Mouse (Mus musculus) layer of hippocampus, postnatal 36 days (tissue): ENCODE results near the gene Hnmt. TPM values are rescaled to one million over a fixed set of nuclear protein-coding genes. Genes with fewer than 3 reads are reported as not detected.
A peak's percentile ranks its signal among the peaks of the same experiment; 100 is the strongest.
"Not testable (repeated sequence)": the region's sequence is repeated elsewhere in the genome, so short reads cannot be mapped to it uniquely, and the experiment has no call there.

Experiments used
- DNase-seq, 2 experiments: peaks; one replicate each; pipeline ENCODE4 v3.0.0; 2022
- total RNA-seq, 2 experiments: library from RNA; stranded (reverse); gene quantifications; 2 replicates each; pipeline ENCODE4 v1.2.3; 2021

Gene Hnmt
- 10 to 100 TPM; 26.3 to 28.3 TPM for total RNA-seq

DNA sequence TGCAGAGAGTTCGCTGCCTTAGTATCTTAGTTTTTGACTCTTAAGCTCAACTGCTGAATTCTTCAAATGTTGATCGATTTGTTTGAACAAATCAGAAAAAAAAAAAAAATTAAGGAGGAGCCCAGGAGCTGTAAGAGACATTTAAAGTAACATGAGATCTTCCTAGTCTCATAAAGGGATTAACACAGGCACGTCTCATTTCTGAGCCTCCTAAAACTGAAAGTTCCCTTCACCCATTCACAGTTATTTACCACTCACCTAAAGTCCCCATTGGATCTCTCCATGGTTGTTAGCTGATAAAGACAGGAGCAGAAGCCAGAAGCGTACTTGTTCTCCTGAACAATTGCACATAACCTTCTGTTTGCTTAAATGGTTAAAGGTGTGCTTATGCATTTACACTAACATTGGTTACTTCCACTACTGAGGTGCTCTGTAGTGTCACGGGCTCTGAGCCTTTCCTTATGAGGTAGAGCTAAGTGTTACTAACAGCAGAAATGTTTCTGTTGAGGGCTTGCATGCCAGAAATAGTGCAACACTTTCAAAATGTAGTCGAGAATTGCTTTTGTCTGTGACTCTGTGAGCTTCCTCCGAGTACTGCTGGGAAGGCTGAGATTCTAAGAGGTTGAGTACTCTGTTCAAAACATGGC lies at the start of gene Hnmt:
Gene Hnmt, minus strand, starts transcription at position 51 of the 647 bp plus-strand sequence.
- no peak for DNase-seq

DNA sequence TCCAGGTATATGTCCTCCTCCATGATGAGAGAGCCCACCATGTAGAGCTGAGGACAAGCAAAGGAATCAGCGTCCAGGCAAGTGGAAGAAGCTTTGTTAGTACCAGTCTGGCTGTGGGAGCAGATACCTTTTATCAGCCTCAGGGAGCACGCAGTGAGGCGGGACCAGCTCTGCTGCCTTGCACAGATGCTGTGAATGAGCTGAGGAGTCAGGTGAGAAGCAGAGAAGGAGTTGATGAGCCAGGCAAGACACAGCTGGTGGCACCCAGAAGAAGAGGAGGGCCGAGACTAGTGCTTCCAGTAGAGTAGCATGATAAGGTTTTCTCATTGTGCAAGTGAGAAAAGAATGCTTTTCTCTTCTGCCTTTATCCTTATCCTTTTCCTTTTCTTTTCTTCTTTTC lies 47.3 kb upstream of the Hnmt start, which contains the start of gene Tbpl2:
Gene Tbpl2, minus strand, starts transcription at position 101 of the 400 bp plus-strand sequence.
- no peak for DNase-seq

GRCm38 (mm10) chr2:24090921-24091320 lies 41.7 kb upstream of the Hnmt start:
- DNase-seq: no peak

DNA sequence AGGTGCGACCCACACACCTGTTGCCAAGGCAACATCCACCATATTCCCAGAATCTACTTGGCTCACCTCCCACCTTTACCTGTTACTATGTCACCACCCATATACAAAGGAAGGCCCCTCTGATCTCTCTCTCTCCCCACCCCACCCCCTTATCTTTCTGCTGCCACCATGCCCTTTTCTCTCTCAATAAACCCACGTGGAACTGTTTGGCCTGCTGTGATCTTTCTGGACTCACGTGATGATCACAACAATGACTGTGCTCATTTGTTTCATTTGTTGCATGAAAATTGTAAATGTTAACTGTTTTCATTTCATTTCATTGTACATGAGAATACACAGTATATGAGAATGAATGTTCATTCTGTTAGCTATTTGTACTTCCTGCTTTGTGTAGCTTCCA lies 1.3 kb upstream of the Hnmt start:
- no peak for DNase-seq

- peak; percentile 52 to 64 for DNase-seq
Measured at GRCm38 (mm10) chr2:24048480-24049097, 605 bp downstream of the Hnmt start.

DNA sequence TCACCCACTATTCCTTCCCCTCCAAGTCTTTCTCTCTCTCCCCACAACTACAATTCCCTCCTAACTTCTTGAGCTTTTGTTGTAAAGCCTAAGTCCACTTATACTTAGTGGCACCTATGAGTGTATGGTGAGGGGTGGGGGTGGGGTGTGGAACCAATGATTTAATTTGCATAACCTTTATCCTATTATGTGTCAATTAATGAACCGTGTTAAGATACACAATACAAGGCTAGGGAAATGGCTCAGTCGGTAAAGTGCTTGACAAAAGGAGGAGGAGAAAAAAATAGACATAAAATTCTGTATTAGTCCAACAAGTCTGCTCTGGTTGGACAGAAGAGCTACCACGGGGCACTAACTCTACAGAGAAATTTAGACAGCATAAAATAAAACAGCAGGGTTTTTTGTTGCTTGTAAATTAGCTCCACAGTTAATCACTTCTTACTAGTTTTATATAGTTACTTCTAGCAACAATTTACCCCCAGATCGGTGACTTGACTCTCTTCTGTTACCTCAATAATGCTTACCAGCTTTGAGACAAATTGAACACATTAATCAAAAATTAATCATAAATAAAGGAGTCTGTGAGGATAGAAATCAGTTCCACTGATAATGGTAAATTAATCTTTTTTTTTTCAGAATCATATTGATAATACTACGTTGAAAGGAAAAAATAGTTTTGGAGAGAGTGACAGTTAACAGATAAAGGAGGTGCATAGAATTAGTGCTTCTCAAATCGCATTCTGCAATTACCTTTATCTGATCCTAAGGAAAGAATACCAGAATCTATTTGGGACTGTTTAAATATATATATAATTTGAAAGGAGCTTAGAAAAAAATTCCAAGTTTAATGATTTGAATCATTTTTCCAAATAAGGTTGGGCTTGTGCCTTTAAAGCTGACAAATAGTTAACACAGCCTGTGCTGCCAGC lies 1.4 kb downstream of the Hnmt start:
- DNase-seq: no peak

- DNase-seq: no peak
Measured at GRCm38 (mm10) chr2:24042901-24043300, 6.3 kb downstream of the Hnmt start.

DNA sequence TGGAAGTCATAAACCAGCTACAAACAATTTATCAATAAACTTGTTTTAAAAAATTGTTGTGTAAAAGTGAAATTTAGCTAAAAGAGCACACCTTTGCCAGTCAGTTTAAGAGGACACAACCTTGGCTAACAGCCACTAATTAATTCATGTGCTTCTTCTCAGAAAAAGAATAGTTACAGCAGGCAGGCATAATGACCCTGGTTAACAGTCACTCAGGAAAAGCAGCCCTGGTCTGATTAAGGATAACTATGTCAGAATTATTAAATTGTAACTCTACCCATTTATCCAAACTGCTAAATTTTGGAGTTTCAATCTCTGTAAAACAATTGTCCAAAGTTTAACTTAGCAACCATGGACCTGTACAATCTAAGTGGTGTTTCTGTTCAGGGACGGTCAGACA lies 8.7 kb downstream of the Hnmt start:
- DNase-seq: no peak

DNA sequence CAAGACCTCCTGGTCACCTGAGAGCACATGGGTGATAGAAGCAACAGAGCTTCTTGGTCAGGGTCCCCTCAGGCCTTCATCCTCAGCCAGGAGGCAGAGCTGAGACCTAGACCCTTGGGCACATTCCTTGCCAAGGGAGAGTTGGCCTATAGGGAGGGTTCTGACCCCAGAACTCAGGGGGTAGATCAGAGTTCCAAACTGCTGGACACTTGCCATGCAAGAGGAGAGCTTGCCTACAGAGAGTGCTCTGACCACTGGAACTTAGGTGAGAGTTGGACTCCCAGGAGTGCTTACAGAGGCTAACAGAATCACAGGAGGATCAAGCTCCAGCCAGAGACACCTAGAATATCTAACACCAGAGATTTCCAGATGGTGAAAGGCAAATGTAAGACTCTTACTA lies 29.8 kb downstream of the Hnmt start:
- not testable (repeated sequence) for DNase-seq

- no peak for DNase-seq
Measured at GRCm38 (mm10) chr2:24018966-24019365, 30.2 kb downstream of the Hnmt start.

DNA sequence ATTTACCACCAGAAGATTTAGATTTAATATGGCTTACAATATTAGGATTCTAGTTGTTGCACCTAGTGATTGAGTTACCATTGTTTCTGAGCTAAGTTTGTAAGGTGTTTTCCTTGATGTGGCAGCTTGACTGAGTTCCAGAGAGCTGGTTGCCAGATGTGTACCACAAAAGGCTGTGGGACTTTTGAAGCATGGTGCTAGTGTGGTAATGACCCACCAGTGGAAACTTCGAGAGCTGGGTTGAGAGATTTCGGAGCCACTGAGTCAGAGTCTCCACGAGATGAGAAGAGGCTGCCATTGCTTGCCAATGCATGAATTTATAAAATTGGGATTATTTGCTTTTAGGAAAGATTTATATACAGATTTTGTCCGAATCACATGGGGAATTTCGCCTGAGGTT lies 34.2 kb downstream of the Hnmt start:
- no peak for DNase-seq

- no peak for DNase-seq
Measured at GRCm38 (mm10) chr2:23999323-23999722, 49.9 kb downstream of the Hnmt start.

DNA sequence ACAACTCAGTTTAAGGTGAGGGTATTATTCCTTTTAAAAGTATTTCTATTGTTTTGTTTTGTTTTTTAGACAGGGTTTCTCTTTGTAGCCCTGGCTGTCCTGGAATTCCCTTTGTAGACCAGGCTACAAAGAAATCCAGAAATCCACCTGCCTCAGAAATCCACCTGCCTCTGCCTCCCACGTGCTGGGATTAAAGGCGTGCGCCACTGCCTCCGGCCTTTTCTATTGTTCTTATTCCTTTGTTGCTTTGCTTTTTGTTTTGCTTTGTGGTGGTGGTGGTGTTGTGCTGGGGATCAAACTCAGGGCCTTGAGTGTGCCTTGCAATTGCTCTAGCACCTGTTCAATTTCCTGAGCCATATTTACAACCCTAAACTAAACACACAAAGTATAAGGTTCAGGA lies 50.4 kb downstream of the Hnmt start:
- DNase-seq: no peak

DNA sequence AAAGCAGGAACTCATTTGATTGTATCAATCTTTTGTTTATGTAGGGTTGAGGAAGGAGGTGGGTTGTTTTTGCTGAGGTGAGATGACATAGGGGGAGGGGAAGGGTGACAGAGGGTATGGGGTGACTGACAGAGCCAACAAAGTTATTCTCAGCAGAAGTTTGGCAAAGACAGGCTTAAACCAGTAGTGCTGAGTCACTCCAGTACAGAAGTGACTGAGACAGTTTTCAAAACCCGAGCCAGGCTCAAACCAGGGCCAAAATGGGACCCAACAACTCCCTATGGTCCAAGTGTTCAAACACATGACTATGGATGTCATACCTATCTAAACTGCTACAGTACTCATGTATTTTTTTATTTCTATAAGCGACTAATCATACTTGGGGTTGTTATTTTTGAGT lies 52.4 kb downstream of the Hnmt start:
- DNase-seq: no peak

- not testable (repeated sequence) for DNase-seq
Measured at GRCm38 (mm10) chr2:23990034-23990573, 59.1 kb downstream of the Hnmt start.

- no peak for DNase-seq
Measured at GRCm38 (mm10) chr2:23987283-23987682, 61.9 kb downstream of the Hnmt start.

DNA sequence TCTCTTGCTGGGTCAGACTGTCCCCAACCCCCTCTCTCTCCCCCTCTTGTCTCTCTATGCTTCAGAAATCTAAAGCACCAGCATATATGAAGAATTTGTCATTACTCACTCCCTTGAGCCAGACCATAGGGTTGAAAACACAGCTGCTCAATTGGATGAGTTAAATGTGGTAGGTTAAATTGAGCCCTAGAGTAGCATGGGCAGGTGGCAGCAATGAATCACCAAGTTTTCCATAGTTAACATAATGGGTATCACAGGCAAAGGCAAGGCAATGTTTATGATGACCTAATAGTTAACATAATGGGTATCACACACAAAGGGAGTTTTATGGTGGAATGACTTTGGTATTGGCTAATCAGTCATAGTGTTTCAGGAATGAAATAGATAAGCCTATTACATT lies 65.9 kb downstream of the Hnmt start:
- DNase-seq: no peak

- DNase-seq: no peak
Measured at GRCm38 (mm10) chr2:23982860-23983259, 66.3 kb downstream of the Hnmt start.

GRCm38 (mm10) chr2:23960659-23961274 lies 88.4 kb downstream of the Hnmt start:
- not testable (repeated sequence) for DNase-seq
